Mouse (Mus musculus): Measurements from ENCODE around the gene Uspl1.
A peak's percentile ranks its signal among the peaks of the same experiment; 100 is the strongest.
"Not testable (repeated sequence)": the region's sequence is repeated elsewhere in the genome, so short reads cannot be mapped to it uniquely, and the experiment has no call there.

The Uspl1 gene

GRCm38 (mm10) chr5:149184104-149184843 lies at the start of gene Uspl1, which contains the start of gene Hmgb1:
TSS of gene Uspl1 (plus strand) at chr5:149184350.
TSS of gene Hmgb1 (minus strand) at chr5:149184489.
- DNase-seq (ENCODE audit: extremely low read depth, low read depth): peak; percentile 98

GRCm38 (mm10) chr5:149134751-149135454 lies 49.2 kb upstream of the Uspl1 start:
- DNase-seq (ENCODE audit: extremely low read depth, low read depth): no peak

DNA sequence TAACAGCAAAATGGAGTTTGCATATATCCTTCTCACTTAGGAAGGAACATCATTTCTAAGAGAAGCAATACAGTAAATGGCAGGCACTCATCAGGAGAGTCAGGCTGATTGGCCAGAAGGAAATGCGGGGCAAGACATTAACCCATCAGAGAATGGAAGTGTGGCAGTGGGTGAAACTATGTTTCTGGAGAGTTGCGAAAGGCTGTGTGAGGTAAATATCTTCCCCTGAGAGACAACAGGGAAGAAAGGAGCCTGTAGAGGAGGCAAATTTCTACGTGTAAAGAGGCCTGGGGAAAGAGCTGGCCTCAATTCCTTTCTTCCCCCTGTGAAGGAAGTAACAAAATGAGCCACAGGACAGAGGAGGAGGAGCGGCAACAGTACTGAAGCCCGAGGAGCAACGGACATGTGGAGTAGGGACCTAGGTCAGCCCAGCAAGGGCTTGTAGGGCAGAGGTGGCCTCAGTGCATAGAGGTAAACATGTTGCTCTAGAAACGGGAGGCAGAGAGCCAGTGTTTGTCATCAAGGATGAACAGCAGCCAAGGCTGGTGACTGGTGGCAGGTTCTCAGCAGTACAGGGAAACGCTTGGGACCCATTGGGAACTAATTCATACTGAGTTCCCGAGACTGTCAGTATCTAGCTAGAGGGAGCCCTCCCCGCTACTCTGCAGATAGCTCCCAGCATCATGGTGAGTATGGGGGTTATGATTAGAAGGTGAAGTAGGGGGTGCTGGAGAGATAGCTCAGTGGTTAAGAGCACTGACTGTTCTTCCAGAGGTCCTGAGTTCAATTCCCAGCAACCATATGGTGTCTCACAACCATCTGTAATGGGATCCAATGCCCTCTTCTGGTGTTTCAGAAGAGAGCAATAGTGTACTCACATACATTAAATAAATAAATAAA lies 48.4 kb upstream of the Uspl1 start:
- DNase-seq (ENCODE audit: extremely low read depth, low read depth): peak; percentile 55

GRCm38 (mm10) chr5:149136933-149137365 lies 47.2 kb upstream of the Uspl1 start:
- peak; percentile 80 for DNase-seq (ENCODE audit: extremely low read depth, low read depth)

GRCm38 (mm10) chr5:149137447-149137846 lies 46.7 kb upstream of the Uspl1 start:
- DNase-seq (ENCODE audit: extremely low read depth, low read depth): no peak

- not testable (repeated sequence) for DNase-seq (ENCODE audit: extremely low read depth, low read depth)
Measured at GRCm38 (mm10) chr5:149138087-149138486, 46.1 kb upstream of the Uspl1 start.

DNA sequence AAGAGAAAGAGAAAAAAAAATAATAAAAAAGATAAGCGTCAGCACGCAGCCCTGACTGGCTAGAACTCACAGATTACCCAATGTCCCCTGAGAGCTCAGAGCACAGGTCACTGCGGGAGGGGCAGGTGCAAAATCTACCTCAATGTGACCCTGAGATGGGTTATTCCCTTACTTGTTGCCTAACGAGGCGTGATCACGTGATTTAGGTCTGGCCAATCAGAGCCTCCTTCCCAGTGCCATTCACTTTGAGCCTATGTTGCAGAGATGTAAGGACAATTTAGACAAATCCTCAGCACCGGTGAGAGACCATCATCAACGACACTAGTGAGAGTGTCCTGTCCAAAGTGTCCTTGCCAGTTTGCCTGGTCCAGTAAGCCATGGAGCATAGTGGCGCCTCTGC lies 43.8 kb upstream of the Uspl1 start:
- no peak for DNase-seq (ENCODE audit: extremely low read depth, low read depth)

- DNase-seq (ENCODE audit: extremely low read depth, low read depth): not testable (repeated sequence)
Measured at GRCm38 (mm10) chr5:149141155-149141554, 43.0 kb upstream of the Uspl1 start.

DNA sequence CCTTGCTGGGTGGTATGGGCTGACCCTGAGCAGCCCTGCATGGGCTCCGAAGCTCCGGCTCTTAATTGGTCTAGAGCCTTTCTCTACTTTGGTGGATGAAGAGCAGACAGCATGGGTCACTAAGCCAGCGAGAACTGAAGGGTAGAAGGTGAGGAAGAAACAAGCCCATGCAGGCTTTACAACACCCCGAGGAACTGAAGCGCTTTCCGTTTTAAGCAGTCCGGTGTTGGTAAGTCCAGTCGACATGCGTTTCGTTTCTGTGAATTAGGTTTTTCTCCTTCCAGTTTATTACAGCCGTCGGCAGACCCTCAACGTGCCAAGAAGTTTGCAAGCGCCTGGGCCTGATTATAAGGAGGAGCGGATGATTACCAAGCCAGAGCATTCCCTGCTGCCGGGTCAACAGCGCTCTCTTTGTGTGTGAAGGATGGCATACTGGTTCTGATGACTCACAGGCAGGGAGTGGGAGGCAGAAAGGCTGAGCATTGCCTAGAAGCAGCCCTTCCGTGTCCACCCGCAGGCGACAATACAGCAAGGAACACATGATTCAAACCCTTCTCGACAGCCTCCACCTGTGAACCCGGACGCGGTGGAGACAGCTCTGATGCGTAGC lies 40.3 kb upstream of the Uspl1 start:
- DNase-seq (ENCODE audit: extremely low read depth, low read depth): no peak

GRCm38 (mm10) chr5:149146691-149147090 lies 37.5 kb upstream of the Uspl1 start:
- no peak for DNase-seq (ENCODE audit: extremely low read depth, low read depth)

DNA sequence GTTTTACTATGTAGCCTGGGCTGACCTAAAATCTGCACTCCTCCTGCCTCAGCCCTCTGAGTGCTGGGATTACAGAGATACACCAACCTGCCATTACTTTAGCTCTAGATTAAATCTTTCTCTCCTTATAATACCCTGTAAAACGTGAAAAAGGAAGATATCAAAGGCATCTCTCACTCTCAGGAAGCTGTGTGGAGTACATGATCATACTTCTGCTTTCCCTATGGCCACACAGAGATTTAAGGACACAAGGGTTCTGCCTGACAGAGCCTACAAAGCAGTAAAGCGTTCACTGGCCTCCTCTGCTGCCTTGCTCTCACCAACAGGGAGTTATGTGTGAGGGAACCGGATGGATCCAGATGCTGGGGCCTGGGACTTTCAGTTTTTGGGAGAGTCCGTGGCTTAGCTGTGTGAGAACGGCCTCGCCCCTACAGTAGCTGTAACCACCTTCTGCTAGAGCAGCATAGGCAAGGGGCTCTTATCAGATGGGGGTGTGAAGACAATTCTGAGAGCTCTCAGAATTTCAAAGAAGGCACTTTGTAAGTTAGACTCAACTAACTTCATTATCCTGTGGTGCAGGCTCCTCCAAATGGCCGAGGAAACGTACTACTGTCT lies 36.7 kb upstream of the Uspl1 start:
- no peak for DNase-seq (ENCODE audit: extremely low read depth, low read depth)

DNA sequence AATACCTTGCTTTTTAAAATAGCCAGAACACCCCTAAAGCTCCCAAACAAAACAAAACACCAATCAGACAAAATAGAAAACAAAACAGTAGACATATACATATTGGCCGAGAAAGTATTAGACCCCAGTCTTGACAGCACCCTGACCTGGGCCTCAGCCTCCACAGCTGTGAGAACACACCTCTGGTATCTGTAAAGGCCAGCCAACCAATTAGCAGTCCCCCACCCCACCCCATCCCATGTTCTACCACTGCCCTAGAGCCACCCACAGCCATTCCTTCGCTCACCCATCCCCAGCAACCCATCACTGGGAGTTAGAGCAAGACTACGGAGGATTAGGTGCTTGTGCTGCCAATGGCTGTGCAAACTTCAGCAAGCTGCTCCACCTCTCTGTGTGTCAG lies 33.3 kb upstream of the Uspl1 start:
- no peak for DNase-seq (ENCODE audit: extremely low read depth, low read depth)

DNA sequence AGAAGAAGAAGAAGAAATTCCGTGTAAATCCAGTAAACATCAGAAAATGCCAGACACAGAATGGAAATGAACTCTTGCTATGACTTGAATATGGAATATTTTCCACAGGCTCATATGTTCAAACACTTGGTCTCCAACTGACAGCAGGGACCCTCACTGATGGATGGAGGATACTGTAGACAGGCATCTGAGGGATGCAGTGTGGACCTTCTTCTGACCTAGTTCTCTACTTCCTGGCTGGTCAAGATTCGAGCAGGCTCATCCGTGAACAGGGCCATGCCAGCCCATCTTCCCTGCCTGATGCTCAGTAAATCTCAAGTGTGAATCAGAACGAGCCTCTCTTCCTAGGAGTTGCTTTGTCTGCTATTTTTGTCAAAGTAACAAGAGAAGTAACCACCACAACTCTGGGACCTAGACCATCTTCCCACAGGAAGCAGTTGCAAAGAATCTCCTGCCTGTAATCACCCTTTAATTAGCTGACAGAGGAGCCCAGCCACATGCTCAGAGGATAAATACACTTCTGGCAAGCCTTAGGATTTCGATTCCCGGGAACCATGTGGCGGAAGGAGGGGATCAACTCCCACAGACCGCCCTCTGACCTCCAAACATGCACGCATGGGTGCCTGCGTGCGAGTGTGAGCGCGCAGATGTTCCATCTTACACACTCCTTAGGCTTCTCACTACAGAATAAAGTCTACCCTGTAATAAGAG lies 31.9 kb upstream of the Uspl1 start:
- no peak for DNase-seq (ENCODE audit: extremely low read depth, low read depth)

DNA sequence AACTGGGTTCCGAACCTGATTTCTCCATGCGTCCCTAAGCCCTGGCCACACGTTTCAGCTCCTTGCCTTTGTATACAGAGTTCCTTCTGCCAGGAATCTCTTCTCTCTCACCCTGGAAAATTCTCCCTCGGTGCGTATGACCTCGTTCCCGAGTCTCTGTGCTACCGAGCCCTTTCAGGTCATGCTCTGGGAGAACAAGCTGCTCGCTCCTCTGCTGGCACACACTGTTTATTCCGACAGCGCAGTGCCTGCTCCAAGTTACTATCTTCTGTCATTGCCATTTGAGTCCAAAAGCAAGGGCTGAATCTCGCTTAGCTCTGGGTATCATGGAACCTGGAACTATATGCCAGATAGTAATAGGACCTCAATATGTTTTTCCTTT lies 31.4 kb upstream of the Uspl1 start:
- DNase-seq (ENCODE audit: extremely low read depth, low read depth): no peak

DNA sequence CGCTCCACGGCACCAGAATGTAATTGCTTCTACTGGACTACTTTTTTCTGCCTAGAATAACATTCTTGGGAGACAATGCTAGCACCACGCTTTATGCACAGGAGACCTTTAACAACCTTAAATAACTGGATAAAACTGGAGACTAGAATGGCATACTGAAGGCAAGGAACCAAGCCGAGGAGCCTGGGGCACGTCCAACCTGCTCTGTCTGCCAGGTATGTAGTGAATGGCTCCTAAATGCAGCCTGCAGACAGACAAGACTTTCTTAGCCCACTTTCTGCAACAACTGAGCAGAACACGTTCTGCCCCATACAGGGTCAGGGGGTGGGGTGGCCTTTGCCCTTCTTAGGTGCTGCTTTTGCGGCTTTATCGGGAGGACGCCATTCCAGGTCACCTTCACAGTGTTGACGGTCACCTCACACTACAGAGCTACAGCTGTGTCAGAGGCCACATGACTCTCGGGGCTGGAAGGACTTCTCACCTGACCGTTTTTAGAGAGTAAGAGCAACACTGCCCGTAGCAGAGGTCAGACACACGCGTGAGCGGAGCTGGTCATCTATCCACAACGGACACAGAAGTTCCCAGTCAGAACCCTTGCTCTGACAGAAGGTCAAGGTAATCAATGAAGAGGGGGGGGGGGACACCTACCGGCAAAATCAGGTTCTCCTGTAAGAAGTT lies 27.1 kb upstream of the Uspl1 start:
- no peak for DNase-seq (ENCODE audit: extremely low read depth, low read depth)

DNA sequence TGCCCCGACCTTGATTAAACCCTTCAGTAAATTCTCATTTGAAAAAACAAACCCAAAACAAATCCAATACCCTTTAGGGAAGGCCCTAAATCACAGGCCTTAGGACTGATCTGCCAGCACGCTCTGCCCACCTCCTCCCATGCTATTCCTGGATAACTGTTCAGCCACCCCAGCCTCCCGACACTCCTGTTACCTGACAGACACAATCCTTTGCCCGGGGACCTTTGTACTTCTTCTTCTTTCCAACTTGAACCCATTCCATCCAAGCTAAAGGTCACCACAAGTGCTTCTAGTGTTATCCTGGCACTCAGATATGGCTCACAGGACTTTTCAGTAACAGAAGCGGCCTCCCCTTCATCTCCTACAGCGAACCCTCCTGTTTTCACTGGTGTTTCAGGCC lies 25.1 kb upstream of the Uspl1 start:
- DNase-seq (ENCODE audit: extremely low read depth, low read depth): no peak

DNA sequence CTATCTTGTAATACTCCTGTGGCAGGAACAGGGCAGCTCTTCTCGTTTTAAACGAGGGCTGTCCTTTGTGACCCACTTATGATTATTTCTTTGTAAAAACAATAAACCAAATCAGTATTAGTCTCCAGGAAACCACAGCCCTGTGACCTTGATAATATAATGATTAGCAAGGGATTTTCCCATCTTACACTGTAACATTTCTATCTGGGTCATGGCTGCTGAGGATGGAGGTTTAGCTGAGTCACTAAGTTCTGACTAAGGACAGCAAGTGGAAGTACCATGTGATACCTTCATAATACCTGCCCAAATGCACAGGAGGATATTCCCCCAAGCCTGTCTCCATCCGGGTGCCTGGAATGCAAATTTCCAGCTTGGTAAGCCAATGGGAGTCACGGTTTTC lies 23.7 kb upstream of the Uspl1 start:
- DNase-seq (ENCODE audit: extremely low read depth, low read depth): no peak

DNA sequence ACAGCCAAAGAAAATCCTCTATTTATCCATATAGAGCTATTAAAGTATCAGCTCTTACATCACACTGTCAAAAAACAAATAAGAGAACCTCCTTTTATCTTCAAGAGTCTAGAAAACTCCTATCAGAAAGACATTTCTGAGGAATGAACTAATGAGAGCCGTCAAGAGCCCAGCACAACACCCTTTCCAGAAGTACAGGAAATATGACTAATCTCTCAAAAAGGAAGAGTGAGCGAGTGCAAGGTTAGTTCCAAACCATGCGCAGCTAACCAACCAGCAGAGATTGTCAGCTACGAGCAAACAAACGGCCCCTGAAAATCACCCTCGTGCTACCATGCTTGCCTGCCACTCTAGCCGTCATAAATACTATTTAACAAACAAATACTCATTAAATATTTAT lies 21.3 kb upstream of the Uspl1 start:
- DNase-seq (ENCODE audit: extremely low read depth, low read depth): no peak

DNA sequence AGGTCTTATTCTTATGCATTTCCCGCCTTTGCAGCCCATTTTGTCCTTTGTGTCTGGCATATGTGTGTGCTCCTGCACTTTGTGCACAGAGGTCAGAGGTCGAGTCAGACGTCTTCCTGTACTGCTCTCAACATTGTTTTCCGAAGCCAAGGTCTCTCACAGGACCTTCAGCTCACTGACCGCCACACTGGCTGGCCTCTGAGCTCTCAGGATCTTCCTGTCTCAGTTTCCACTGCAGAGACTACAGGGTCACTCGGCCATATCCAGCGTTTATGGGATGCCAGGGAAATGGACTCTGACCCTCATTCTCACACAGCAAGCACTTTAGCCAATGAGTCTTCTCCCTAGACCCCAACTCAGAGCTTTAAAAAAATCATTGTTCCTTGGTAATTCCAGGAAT lies 19.3 kb upstream of the Uspl1 start:
- DNase-seq (ENCODE audit: extremely low read depth, low read depth): no peak

- DNase-seq (ENCODE audit: extremely low read depth, low read depth): no peak
Measured at GRCm38 (mm10) chr5:149166011-149166410, 18.1 kb upstream of the Uspl1 start.

Data from MEL-GATA-1-ER (cell line).